Comparison of ENCODE assay signal across 19 mouse cellular contexts in the genomic region with DNA sequence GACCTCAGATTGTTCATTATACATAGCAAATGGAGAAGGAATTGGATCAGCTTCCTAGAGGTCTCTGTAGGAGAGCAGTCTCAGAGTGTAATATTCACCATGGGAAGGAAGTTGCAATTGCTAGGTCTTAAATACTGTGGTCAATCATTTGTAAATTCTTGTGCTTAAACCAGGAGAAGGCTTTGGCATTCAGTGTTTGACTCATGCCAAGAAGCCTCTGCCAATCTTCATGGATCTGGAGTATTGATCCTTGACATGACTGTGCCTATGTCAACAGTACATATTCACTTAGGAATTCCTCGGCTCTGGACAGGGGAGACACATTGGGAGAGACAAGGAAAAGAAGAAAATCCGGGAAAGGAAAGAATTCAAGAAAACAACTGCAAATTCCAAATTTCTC.
"Had no signal": no experiment of that assay in that cellular context is flagged by ENCODE, and none has a peak within 500 bp of the region (broad histone marks: within the 10 kb centered on the region; RNA-seq: fewer than 3 reads in every experiment).

No protein-coding gene starts in this region.

- H3K27me3 ChIP-seq: heart, embryonic 12.5 days; hindbrain, embryonic 12.5 days; intestine, embryonic 15.5 days; kidney, embryonic 15.5 days; limb, embryonic 12.5 days; liver, embryonic 13.5 days; liver, embryonic 15.5 days had no signal

- DNase-seq: gastrocnemius, adult 2 months; gastrocnemius, postnatal 10 days; gastrocnemius, postnatal 25 days; heart, adult 18-20 months; heart, postnatal 10 days; heart, postnatal 4 days; kidney, postnatal 14 days; kidney, postnatal 4 days; liver; liver, embryonic 13.5 days had no signal

- ATAC-seq: hindbrain, embryonic 16.5 days; inflammation-experienced regulatory T-cells, adult 6 months; intestine, embryonic 15.5 days; intestine, postnatal 0 days had no signal
